Mouse (Mus musculus) kidney, postnatal 25 days (tissue): ENCODE measurements at regions not wholly inside any gene's neighbourhood (a gene's known extent, or its start where the extent isn't known, plus 50 kb on each side); places are given as distances from the start of the nearest gene placed in this dataset.
A peak's percentile ranks its signal among the peaks of the same experiment; 100 is the strongest.
"Not testable (repeated sequence)": the region's sequence is repeated elsewhere in the genome, so short reads cannot be mapped to it uniquely, and the experiment has no call there.

Experiments
- DNase-seq, 2 experiments: peaks; one replicate each; pipeline ENCODE4 v3.0.0; 2021; ENCODE audit warnings: mixed read lengths in 2 of 2

DNA sequence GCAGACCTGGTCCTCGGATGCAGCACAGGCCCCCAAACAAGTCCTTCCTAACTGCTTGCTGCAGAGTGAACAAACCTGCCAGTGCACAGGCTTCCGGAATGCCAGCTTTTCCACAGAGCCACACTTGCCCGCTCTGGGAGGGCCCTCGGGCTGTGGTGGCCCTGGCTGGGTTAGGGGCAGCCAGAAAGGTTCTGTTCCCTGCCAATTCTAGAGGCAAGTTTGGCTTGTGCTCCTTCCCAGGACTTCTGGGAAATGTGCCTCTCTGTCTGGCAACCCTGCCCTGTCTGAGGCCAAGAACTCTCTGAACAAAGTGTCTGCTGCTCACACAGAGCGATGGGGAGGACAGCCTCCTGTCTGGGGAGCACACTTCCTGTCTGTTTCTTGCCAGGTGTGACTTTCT lies 66.4 kb downstream of the Xrcc2 start:
- DNase-seq: peak in 1 of 2 experiments; percentile 41

- DNase-seq: no peak
Measured at GRCm38 (mm10) chr5:25638097-25638496, 67.5 kb downstream of the Xrcc2 start.

- DNase-seq: peak; percentile 36 to 38
Measured at GRCm38 (mm10) chr5:25632861-25633535, 72.6 kb downstream of the Xrcc2 start.

GRCm38 (mm10) chr5:25629731-25630130 lies 75.9 kb downstream of the Xrcc2 start:
- no peak for DNase-seq

- DNase-seq: no peak
Measured at GRCm38 (mm10) chr5:25628504-25628903, 77.1 kb downstream of the Xrcc2 start.

DNA sequence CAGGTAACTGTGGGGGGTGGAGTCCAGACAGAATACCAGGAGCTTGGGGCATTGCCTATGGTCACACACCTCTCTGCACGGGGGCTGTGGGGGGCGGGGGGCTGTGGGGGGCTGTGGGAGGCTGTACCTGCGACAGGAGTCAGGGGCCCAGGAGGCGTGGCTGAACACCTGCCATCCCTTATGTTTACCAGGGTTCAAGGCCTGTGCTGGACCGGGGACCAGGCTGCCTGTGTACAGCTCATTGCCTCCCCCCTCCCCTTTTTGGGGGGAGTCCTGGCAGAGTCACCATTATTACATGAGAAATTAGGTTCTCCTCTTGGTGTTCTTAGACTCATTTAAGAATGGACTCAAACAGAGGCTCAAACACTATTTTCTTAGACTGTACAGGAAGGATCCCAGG lies 78.5 kb downstream of the Xrcc2 start:
- DNase-seq: no peak

- DNase-seq: peak in 1 of 2 experiments; percentile 4
Measured at GRCm38 (mm10) chr5:25624029-25624428, 81.6 kb downstream of the Xrcc2 start.

GRCm38 (mm10) chr5:25619872-25620271 lies 85.8 kb downstream of the Xrcc2 start:
- DNase-seq: no peak

GRCm38 (mm10) chr5:25619337-25619736 lies 86.3 kb downstream of the Xrcc2 start:
- not testable (repeated sequence) for DNase-seq

DNA sequence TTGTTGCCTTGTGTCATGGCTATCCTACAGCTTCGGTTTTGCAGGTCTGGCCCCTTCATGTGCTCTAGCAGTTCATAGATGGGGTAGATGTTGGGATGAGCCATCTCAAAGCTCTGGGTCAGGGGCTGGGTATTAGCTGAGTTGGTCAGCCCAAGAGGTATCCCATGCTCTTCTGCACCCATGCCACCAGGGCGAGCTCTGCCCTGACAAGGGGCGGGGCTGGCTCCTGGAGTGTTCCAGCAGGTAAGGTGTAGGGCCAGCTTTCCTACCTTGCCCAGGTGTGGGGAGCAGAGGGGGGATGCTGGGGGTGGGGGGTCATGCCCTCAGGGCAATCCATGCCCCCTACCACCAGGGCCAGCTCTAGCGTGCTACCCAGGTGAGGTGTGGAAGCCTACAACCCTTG lies 91.0 kb downstream of the Xrcc2 start:
- DNase-seq: no peak

- peak; percentile 8 to 52 for DNase-seq
Measured at GRCm38 (mm10) chr5:25613844-25614658, 91.6 kb downstream of the Xrcc2 start.

DNA sequence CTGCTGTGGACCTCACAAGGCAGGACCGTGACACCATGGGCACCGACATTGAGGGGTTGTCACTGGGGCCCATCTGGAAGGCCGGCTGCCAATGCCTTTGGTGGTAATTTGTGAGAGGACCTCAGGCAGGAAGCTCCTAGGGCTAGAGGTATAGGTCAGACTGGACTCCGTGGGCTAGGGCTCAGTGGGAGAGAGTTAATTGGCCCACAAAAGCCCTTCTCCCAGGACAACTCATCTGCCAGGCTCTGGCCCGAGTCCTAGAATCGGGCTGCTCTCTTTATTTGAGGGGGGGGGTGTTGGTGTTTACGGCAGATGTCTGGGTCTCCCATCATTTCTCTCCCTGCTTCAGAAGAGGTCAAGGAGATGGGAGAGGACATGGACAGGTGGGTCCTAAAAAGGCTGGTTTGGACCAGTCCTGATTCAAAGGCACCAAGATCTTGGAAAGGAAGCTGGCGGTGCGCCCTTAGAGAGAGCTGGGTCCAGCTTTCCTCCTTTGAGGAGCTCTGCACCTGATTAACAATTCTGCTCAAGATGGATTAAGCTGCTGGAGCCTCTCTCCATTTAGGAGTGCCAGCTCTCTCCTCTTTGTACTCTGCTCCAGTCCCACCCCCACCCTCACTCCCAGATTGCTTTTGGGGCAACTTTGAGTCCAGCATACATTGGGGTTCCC lies 93.5 kb downstream of the Xrcc2 start:
- DNase-seq: no peak

DNA sequence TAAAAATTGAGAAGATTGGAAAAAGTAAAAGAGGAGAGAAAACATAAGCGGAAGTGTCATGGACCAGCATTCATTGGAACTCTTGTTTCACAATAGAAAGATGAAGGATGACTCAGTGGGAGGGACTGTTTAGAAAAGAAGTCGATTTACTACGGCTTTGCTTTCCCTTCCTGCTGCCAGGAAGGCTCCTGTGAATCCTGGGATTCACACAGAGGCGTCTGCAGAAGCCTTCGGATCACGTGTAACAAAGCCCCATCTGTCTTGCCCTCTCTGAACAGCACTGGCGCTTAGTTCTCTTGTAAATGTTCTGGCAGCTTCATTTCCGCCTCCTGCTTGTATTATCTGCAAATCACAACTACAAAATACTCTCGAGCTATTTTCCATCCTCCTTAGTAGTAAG lies 94.0 kb downstream of the Cct8l1 start:
- DNase-seq: no peak

DNA sequence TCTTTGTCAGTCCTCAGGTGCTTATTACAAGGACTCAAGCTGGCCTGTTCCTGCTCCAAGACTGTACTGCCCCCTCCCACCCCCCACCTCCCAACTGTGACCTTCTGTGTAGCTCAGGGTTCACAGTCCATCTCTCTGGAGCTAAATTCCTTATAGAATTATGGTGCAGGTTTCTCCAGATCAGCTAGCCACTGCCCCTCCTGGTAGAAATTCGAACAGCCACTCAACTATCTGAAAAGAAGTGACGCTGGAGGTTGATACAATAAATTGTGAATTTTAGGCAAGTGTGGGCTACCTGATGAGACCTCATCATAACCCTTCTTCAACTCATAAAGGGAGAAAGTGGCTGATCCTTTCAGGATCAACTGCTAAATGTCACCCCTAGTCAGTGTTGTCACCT lies 86.3 kb downstream of the Cct8l1 start:
- peak in 1 of 2 experiments; percentile 11 for DNase-seq

DNA sequence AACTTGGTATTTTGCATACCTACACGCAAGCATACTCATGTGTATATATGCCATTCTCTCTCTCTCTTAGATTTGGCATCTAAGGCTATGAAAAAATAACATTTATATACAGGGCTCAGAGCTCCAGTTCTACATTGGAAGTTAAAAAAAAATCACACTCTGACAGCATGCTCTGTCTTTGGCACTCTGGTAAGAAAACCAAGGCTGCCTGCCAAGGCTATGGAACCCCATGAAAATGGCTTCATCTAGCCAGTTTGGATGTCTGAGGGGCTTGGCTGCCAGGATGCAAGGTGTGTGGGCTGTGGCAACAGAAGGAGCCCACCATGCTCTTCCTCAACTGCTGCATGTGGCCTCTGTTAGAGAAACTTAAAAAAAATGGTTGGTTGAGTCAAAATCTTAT lies 83.5 kb downstream of the Cct8l1 start:
- no peak for DNase-seq

- no peak for DNase-seq
Measured at GRCm38 (mm10) chr5:25597786-25598185, 81.9 kb downstream of the Cct8l1 start.

GRCm38 (mm10) chr5:25591709-25592108 lies 75.8 kb downstream of the Cct8l1 start:
- no peak for DNase-seq
